Mouse (Mus musculus): ENCODE measurements around the gene Mpp3.

The Mpp3 gene

DNA sequence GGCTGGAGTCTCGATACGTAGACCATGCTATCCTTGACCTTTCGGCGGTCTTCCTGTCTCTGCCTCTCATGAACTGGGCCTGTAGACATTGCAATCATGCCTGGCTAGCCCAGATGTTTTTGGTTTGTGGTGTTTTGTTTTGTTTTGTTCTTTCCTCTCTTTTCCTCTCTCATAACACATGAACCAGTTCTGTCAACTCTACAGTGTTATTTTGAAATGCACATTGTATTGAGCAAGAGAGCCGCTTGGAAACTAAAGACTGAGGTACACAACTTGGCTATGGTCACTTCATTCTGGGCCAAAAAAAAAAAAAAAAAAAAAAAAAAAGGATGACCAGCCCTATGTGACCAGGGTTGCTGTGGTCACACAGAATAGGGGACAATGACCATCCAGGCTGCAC lies 55.6 kb downstream of the Mpp3 start:
- DNase-seq, result no peak

DNA sequence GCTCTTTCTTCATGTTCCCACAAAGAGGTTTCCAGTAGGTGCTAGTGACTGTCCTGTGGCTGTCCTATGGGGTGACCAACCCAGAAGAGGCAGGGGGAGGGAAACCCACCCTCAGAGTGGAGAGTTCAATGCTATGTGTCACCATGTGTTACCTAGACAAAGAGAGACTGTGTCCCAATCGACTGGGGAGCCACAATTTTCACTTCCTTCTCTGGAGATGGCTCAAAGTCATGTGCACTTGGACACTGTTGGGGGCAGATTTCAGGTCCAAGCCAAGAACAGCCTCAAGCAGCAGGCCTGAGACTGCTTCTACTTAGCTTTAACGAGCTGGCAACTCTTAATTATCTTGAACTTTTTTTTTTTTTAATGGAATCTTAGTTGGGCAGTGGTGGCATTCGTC lies 56.2 kb downstream of the Mpp3 start:
- no peak for DNase-seq

DNA sequence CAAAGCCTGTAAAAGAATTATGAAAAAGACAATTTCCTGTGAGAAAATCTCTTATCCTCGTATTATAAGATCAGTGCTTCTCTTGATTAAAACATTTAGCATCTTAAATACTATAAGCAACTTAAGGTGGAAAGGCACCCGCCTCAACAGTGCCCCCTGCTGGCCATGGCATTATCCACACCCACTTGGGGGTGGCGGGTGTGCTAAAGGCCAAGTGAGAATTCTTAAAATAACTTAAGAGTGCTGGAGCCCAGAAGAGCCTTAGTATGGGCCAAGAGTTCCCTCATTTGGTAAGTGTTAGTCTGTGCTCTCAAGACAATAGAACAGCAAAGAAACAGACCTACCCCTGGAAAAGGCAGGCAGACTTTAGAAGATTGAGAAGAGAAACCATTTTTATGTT lies 56.9 kb downstream of the Mpp3 start:
- no peak for DNase-seq

DNA sequence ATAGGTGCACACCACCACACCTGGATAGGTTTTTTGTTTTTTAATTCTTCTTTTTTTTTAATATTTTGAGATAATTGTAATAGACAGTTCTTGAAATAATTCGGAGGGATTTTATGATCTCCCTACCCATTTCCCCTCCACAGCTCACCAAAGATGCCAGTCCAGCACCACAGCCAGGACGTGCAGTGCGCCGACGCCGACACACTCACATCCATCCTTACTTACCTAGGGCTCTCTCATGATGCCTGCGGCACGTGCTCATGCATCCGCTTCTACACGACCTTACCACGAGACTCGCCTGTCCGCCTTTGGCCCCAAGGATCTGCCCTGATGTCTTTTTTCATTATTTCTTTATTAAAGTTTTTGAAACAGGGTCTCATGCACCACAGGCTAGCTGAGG lies 58.4 kb downstream of the Mpp3 start:
- no peak for DNase-seq

DNA sequence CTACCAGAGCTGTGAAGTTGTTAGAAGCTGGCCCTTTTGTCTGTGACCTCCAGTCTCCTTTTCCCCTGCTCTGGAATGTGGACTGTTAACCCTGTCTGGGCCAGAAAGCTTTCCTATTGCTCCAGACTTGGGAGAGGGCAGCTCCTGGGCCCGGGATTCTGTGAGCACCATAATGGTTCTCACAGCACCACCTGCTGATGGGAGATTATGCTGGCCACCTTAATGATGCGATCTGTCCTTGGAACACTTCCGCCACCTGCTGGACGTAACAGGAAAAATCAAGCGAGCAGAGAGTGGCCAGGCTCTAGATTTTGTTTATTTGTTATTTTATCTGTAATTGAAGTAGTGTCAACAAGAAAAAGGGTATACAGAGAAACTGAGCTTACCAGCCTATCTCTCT lies 59.5 kb downstream of the Mpp3 start:
- DNase-seq, result peak; percentile 83

DNA sequence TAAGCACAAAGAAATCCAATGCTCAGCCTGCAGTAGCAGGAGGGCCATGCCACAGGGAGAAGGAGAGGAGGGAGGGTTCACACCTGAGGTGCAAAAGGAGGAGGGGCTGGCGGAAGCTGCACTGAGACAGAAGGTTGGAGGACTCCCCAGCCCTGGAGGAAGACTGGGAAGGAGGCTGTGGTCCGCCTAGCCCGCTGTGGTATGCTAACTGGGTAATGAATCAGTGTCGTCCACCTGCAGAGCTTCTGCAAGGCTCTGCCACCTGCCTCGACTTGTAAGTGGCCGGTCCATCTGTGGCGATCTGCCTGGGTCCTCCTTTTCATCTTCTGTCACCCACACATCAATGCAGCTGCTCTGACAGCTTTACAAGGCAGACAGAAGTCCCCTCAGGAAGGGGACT lies 60.0 kb downstream of the Mpp3 start:
- no peak for DNase-seq

DNA sequence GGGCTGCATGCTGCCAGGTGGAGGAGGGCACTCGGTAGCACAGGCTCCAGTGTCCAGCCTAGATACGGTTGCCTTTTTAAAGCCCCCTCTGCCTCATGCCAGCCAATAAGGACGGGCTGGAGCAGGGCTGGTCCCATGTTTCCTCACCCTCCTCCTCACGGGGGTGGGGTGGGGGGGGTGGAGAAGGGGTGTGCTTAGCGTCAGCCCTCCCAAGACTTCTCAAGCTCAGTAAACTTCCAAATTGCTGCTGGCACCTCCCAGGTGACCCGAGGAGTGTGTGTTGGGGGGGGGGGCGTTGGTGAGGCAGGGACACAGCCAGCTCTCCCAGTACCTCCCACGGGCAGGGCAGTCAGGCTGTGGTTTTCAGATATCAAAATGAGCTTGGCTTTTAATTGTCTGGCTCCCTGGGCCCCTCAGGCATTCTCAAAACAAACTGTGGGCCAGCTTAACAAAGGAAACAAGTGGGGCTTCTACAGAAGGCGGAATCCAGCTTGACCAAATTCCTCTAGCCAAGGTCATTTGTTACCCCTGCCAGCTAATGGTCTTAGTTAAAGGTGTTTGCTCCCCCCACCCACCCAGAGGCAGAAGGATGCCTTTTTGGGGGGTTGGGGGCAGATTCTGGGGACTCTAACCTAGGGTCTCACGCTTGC lies 61.2 kb downstream of the Mpp3 start, which contains the start of gene Sost:
Sost (minus strand) TSS at position 51 of the 650 bp plus-strand sequence.
- DNase-seq, result no peak

DNA sequence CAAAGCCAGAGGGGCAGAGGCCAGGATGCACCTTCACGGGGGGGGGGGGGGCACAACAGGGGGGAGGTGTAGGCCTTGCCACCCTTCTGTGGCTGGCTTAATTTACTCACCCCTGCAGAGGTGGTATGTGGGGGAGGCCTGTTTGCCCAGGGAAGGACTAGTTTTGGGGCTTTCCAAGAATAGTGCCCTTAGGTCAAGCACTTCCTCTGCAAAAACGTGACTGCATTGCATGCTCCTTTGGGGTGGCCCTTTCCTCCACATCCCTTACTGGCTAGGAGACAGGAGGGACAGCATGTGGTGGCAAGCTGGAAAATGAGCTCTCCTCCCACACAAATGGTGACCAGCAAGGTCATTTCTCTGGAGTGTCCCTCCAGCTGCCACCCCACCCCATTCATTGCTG lies 62.7 kb downstream of the Mpp3 start:
- no peak for DNase-seq

DNA sequence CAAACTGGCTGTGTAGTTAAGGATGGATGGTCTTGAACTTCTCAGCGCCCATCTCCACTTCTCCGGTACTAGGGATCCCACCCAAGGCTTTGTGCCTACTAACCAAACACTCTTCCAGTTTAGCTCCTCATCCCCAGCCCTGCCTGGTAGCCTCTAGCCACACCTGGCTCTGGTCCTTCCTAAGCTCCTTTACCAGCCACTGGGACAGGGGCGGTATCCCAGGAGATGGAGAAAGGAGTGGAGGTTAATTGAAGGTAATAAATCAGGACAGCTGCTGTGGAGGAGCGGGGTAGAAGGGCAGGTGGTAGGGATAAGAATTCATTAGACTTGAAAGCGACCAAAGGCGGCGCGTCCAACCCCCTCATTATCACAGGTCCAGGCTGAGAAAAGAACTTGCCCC lies 63.6 kb downstream of the Mpp3 start:
- no peak for DNase-seq

DNA sequence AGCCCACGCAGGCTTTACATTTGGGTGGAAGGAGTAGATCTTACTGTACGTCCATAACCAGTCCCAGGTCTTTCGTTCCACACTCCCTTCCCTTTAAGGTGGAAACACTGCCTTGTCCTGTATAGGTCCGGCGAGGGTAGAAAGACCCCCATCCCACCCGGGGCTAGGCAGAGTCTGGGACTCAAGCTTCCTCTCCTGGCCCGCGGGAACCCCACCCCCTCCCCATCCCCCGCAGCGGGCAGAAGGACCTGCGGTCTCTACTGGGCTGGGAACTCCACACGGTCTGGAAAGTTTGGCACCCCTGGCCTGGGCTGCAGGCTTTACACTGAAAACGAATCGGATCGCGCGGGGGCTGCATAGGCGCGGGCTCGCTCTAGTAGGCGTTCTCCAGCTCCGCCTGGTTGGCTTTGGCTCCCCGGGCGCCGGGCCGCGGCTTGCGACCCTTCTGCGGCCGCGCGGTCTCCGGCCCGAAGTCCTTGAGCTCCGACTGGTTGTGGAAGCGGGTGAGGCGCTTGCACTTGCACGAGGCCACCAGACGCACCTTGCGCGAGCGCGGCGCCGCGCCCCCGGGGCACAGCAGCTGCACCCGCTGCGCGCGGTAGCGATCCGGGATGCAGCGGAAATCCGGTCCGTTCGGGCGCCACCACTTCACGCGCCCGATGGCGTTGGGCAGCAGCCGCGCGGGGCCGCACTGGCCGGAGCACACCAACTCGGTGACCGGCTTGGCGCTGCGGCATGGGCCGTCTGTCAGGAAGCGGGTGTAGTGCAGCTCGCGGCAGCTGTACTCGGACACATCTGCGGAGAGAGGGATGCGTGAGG lies 64.6 kb downstream of the Mpp3 start:
- DNase-seq, result no peak

DNA sequence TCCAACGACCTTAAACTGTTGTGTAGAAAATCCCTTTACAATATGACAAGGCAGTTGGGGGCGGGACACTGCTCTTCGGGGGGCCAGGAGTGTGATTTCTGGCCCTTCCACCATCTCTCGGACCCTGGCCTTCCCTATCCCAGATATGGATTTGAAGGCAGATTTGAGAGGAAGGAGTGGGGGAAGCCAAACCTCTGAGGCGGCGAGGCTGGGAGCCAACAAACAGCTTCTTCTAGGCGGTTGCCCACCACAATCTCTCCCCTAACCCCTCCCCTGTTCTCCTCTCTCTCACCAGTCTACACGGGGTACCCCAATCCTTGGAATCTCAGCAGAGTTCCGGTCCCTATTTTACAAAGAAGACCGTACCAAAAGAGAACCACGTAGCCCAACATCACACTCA lies 65.2 kb downstream of the Mpp3 start:
- DNase-seq, result no peak

DNA sequence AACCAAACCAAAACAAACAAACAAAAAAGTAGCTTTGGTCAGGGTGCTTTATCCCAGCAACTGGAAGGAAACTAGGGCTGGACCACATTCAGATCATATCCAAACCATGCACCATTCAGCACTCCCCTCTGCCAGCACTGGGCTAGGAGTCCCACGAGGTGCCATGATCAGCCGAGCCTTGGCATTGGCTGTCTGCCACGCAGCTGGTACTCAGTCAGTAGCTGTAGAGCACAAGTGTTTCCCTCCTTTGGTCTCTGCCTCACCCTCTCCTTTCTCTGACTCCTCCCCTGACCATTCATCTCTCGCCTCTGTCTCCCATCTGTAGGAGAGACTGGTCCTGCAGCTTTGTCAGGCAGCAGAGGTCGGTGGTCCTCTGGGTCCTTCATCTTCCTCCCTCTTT lies 70.8 kb downstream of the Mpp3 start:
- peak; percentile 46 for DNase-seq

DNA sequence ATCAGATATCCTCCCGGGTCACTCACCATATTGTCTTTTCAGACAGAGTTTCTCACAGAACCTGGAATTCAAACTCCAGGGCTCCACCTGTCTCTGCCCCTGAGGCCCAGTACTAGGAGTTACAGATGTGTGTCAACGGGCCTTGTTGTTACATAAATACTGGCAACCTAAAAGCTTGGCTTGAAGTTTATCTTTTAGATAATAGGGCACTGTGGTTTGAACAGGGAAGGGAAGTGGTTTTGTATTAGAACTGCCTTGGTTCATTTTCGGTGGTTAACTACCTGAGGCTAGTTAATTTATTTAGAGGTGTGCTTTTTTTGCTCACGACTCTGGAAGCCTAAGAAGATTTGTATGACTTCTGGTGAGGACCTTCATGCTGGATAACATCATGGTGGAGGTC lies 74.8 kb downstream of the Mpp3 start:
- no peak for DNase-seq

DNA sequence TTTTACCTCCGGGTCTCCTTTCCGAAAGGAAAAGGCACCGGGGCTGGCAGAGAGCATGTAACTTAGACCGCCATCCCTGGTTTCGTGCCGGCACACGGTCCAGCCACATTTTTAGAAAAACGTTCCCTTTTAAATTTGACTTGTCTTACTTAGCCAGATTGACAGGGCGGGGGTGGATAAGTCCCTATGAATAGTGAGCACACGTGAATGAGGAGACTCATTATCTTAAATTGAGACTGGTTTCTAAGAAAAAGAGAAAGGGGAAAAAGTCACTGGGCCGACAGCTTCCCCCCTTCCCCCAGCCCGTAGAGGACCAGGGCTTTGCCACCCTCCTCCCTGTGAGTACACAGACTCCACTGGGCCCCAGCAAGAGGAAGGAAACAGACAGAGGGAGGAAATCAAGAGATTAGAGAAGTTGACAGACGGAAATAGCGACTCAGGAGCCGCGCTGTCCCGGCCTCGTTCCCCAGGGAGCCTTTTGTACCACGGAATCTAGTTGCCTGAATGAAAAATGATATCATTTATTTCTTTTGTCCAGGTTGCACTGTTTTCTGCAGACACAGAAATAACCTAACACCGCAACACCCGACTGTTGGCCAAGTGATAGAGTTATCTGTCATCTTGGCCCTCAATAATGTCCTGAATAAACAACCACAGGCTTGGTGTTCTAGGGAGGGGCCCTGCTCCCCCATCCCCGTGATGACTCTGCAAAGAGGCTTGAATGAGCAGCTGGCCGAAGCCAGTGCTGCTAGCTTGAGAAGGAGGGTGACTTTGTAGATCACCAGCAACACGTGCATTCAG lies 75.5 kb downstream of the Mpp3 start:
- no peak for DNase-seq

DNA sequence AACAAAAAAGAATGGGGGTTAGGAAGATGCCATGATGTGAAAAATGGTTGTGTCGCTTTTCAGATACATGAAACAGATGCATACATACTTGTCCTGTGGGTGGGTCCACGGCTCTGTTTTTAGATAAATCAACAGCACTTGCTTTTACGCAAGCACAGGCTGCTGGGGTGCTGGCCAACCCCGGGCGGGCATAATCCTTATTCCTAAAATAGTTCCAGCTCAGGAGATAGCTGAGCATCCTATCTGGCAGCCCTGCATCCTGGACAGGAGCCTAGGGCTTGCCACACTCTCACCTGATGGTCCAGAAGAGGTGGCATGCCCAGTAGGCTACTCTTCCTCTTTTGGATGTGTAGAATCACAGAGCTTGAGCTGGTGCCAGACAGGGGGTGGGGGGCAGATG lies 78.2 kb downstream of the Mpp3 start:
- DNase-seq, result no peak
